Mouse (Mus musculus) ES-E14 (cell line): ENCODE measurements at regions not wholly inside any gene's neighbourhood (a gene's known extent, or its start where the extent isn't known, plus 50 kb on each side); places are given as distances from the start of the nearest gene placed in this dataset.

Experiments
- CHD2 ChIP-seq: IDR thresholded peaks from 2 replicates; pipeline ENCODE4 v1.6.1; 2014; ENCODE audit warnings: mild to moderate bottlenecking, low read depth, low read length, inconsistent platforms
- HCFC1 ChIP-seq: IDR thresholded peaks from 2 replicates; pipeline ENCODE4 v1.6.1; 2012; ENCODE audit warnings: low read length, inconsistent platforms, borderline replicate concordance; ENCODE audit not compliant: insufficient read depth
- MAFK ChIP-seq: IDR thresholded peaks from 2 replicates; pipeline ENCODE4 v1.6.1; 2014; ENCODE audit warnings: mild to moderate bottlenecking, low read depth, low read length, inconsistent platforms; ENCODE audit not compliant: insufficient read depth

DNA sequence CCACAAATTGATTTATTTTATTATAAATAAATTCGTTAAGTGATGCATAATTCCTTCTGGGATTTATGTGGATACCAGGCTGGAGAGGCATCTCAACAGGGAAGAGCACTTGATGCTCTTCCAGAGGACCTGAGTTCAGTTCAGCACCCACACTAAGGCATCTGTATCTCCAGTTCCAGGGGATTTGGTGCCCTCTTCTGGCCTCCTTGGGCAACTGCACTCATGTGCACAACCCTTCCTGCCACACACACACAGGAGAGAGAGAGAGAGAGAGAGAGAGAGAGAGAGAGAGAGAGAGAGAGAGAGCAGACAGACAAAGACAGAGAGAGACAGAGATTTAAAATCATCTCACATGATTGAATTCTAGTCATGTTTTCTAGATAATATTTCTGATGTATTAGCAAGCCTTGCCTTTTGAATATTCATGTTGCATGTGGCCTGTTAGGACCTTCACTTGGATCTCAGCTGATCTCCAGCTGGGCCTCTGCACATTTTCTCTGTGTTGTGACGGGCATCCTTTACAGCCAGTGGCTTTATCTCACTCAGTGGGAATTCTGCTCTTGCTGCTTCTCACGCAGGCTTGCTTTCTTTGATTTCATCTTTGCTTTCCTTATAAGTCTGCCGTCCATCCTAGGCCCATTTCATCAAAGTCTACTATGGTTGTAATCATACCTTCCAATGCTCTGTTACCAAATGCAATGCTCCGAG lies 212.3 kb downstream of the Zfp326 start:
- TF ChIP-seq MAFK (no peak), HCFC1 (no peak), CHD2 (no peak)
